Mouse (Mus musculus) limb, embryonic 12.5 days (tissue): ENCODE measurements around the gene Btbd35f7. TPM values are rescaled to one million over a fixed set of nuclear protein-coding genes. Genes with fewer than 3 reads are reported as not detected.
"Not testable (repeated sequence)": the region's sequence is repeated elsewhere in the genome, so short reads cannot be mapped to it uniquely, and the experiment has no call there.

ENCODE experiments used
- ATAC-seq: fragments of 200-750 bp; cut with Nextera tagmentation; 2 replicates; pipeline ENCODE4 v1.8.0; 2017; ENCODE audit warnings: low read depth, moderate TSS enrichment; ENCODE audit not compliant: insufficient number of reproducible peaks, insufficient read depth, low FRiP score, low TSS enrichment
- H3K27ac ChIP-seq: fragments of 300-500 bp; sonication (generic); 2 replicates; pipeline ENCODE4 v1.5.1; 2016; ENCODE audit warnings: mild to moderate bottlenecking, moderate library complexity
- H3K27me3 ChIP-seq: fragments of 300-500 bp; sonication (generic); 2 replicates; pipeline ENCODE4 v1.6.1; 2016; ENCODE audit warnings: mild to moderate bottlenecking, moderate library complexity
- H3K36me3 ChIP-seq: fragments of 300-500 bp; sonication (generic); 2 replicates; pipeline ENCODE4 v1.6.1; 2016; ENCODE audit warnings: mild to moderate bottlenecking, moderate library complexity
- H3K4me1 ChIP-seq: fragments of 300-500 bp; sonication (generic); replicated peaks from 2 replicates; pipeline ENCODE4 v1.6.1; 2016
- H3K4me2 ChIP-seq: fragments of 300-500 bp; sonication (generic); 2 replicates; pipeline ENCODE4 v1.6.1; 2016; ENCODE audit warnings: mild to moderate bottlenecking, moderate library complexity
- H3K4me3 ChIP-seq: fragments of 300-500 bp; sonication (generic); replicated peaks from 2 replicates; pipeline ENCODE4 v1.5.1; 2016; ENCODE audit warnings: mild to moderate bottlenecking
- H3K9ac ChIP-seq: fragments of 300-500 bp; sonication (generic); replicated peaks from 2 replicates; pipeline ENCODE4 v1.6.1; 2016; ENCODE audit warnings: mild to moderate bottlenecking, moderate library complexity
- H3K9me3 ChIP-seq: fragments of 300-500 bp; sonication (generic); 2 replicates; pipeline ENCODE4 v1.6.1; 2016; ENCODE audit warnings: mild to moderate bottlenecking, moderate library complexity
- WGBS: fragments of 180-500 bp; shearing (Covaris S2); methylation state at CpG from one replicate; pipeline ENCODE4 v1.1.7; 2016; 5-methylcytosine and 5-hydroxymethylcytosine counted together
- polyA plus RNA-seq: library from polyadenylated mRNA; unstranded; fragments of >200 nt; fragmentation: Nextera tagmentation; extraction: Ambion mirVana; gene quantifications from 2 replicates; pipeline ENCODE4 v1.2.1, GENCODE M21; 2016

Btbd35f7 gene
- polyA plus RNA-seq = not detected in 2 replicates

- H3K4me2 ChIP-seq, H3K4me1 ChIP-seq, H3K9ac ChIP-seq, H3K27me3 ChIP-seq, H3K27ac ChIP-seq, ATAC-seq, H3K36me3 ChIP-seq, H3K9me3 ChIP-seq, H3K4me3 ChIP-seq: not testable (repeated sequence)
- WGBS = no CpG with 5 or more reads among the region's 2 CpGs
These were observed at the start of gene Btbd35f7 for GRCm38 (mm10) chrX:5668767-5669166. TSS of gene Btbd35f7 (plus strand) at chrX:5669067.

Other genes with a start within 250 kb of the Btbd35f7 start
- gene Mycs, start 199.8 kb upstream of the Btbd35f7 start, polyA plus RNA-seq = not detected in 2 replicates